Mouse (Mus musculus) neural tube, embryonic 15.5 days (tissue): Measurements from ENCODE around the gene Sycp2l. TPM values are rescaled to one million over a fixed set of nuclear protein-coding genes. Genes with fewer than 3 reads are reported as not detected.

Experiments used
- ATAC-seq: fragments of 200-750 bp; cut with Nextera tagmentation; 2 replicates; pipeline ENCODE4 v1.8.0; 2017; ENCODE audit warnings: mild to moderate bottlenecking, moderate TSS enrichment, moderate library complexity; ENCODE audit not compliant: low FRiP score
- H3K27ac ChIP-seq: fragments of 300-500 bp; sonication (generic); replicated peaks from 2 replicates; pipeline ENCODE4 v1.5.1; 2015; ENCODE audit warnings: mild to moderate bottlenecking, inconsistent platforms
- H3K27me3 ChIP-seq: fragments of 300-500 bp; sonication (generic); replicated peaks from 2 replicates; pipeline ENCODE4 v1.6.1; 2015; ENCODE audit warnings: inconsistent platforms
- H3K36me3 ChIP-seq: fragments of 300-500 bp; sonication (generic); 2 replicates; pipeline ENCODE4 v1.6.1; 2015; ENCODE audit warnings: inconsistent platforms
- H3K4me1 ChIP-seq: fragments of 300-500 bp; sonication (generic); 2 replicates; pipeline ENCODE4 v1.6.1; 2015; ENCODE audit warnings: inconsistent platforms
- H3K4me2 ChIP-seq: fragments of 300-500 bp; sonication (generic); 2 replicates; pipeline ENCODE4 v1.6.1; 2015; ENCODE audit warnings: inconsistent platforms, mild to moderate bottlenecking, moderate library complexity
- H3K4me3 ChIP-seq: fragments of 300-500 bp; sonication (generic); replicated peaks from 2 replicates; pipeline ENCODE4 v1.5.1; 2015; ENCODE audit warnings: mild to moderate bottlenecking, inconsistent platforms
- H3K9ac ChIP-seq: fragments of 300-500 bp; sonication (generic); replicated peaks from 2 replicates; pipeline ENCODE4 v1.6.1; 2015; ENCODE audit warnings: mild to moderate bottlenecking, inconsistent platforms
- H3K9me3 ChIP-seq: fragments of 300-500 bp; sonication (generic); replicated peaks from 2 replicates; pipeline ENCODE4 v1.6.1; 2016; ENCODE audit warnings: inconsistent platforms
- WGBS: fragments of 180-500 bp; shearing (Covaris S2); methylation state at CpG from one replicate; pipeline ENCODE4 v1.1.7; 2015; ENCODE audit warnings: mixed read lengths; 5-methylcytosine and 5-hydroxymethylcytosine counted together
- polyA plus RNA-seq: library from polyadenylated mRNA; unstranded; fragments of >200 nt; fragmentation: Nextera tagmentation; extraction: Ambion mirVana; gene quantifications from 2 replicates; pipeline ENCODE4 v1.2.1, GENCODE M21; 2015

Gene Sycp2l
- not detected in 2 replicates for polyA plus RNA-seq

GRCm38 (mm10) chr13:41113940-41114339 lies at the start of gene Sycp2l:
TSS of gene Sycp2l (plus strand) at chr13:41114307.
- H3K4me1 ChIP-seq, result no peaks in the 10 kb centered on the region
- H3K9me3 ChIP-seq, result no peaks in the 10 kb centered on the region
- WGBS, result 31% methylated on average over 14 of the region's 14 CpGs
- H3K27me3 ChIP-seq, result peaks cover 7% of the 10 kb centered on the region
- no peak within 1 kb of the TSS for H3K4me3 ChIP-seq
- H3K9ac ChIP-seq, result no peak within 1 kb of the TSS
- ATAC-seq, result no peak
- 0 out of 2 replicates have a peak within 1 kb of the TSS, but pooled peaks have one; percentile 7 for H3K4me2 ChIP-seq
- no peak within 1 kb of the TSS for H3K27ac ChIP-seq
- no peaks in the 10 kb centered on the region for H3K36me3 ChIP-seq

GRCm38 (mm10) chr13:41067618-41068017 lies 46.5 kb upstream of the Sycp2l start:
- WGBS, result 97% methylated on average over 4 of the region's 4 CpGs

GRCm38 (mm10) chr13:41071617-41072016 lies 42.5 kb upstream of the Sycp2l start:
- WGBS, result 93% methylated on average over 11 of the region's 11 CpGs
- Histone ChIP-seq H3K9me3 (no peaks in the 10 kb centered on the region), H3K36me3 (no peaks in the 10 kb centered on the region), H3K27ac (no peak overlapping the region), H3K9ac (no peak overlapping the region), H3K4me2 (no peak overlapping the region), H3K4me3 (no peak overlapping the region), H3K4me1 (no peaks in the 10 kb centered on the region), H3K27me3 (no peaks in the 10 kb centered on the region)
- ATAC-seq, result no peak

More at GRCm38 (mm10) chr13:41067618-41068017, 46.5 kb upstream of the Sycp2l start:
- H3K9ac ChIP-seq, result no peak overlapping the region
- H3K4me3 ChIP-seq, result no peak overlapping the region
- H3K27ac ChIP-seq, result no peak overlapping the region
- no peaks in the 10 kb centered on the region for H3K36me3 ChIP-seq
- H3K9me3 ChIP-seq, result no peaks in the 10 kb centered on the region
- H3K4me2 ChIP-seq, result no peak overlapping the region
- H3K27me3 ChIP-seq, result no peaks in the 10 kb centered on the region
- ATAC-seq, result no peak
- H3K4me1 ChIP-seq, result no peaks in the 10 kb centered on the region

GRCm38 (mm10) chr13:41073819-41074218 lies 40.3 kb upstream of the Sycp2l start:
- H3K4me2 ChIP-seq, result no peak overlapping the region
- peaks cover 2% of the 10 kb centered on the region for H3K4me1 ChIP-seq
- ATAC-seq, result no peak
- 88% methylated on average over 5 of the region's 5 CpGs for WGBS
- H3K9ac ChIP-seq, result no peak overlapping the region
- peaks cover 6% of the 10 kb centered on the region; the same call in 1 of the 2 replicates for H3K27me3 ChIP-seq
- H3K36me3 ChIP-seq, result no peaks in the 10 kb centered on the region
- H3K27ac ChIP-seq, result no peak overlapping the region
- no peak overlapping the region for H3K4me3 ChIP-seq
- H3K9me3 ChIP-seq, result no peaks in the 10 kb centered on the region

DNA sequence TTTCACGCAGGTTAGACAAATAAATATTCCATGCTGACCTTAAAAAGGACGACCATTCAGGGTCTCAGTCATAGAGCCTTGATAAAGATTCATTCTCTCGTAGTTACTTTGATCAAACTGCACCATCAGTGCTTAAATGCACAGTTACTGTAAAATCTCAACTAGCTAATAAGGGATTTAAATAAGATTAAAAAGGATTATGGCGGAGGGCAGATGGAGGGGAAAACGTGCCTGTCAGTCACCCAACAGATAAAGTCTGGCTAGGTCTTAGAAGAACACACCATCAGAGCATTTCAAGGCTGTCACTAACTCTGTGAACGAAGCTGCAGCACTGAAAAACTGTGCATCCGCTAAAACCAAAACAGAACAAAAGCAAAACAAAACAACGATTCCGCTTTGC lies 36.2 kb upstream of the Sycp2l start:
- peaks cover 23% of the 10 kb centered on the region for H3K27me3 ChIP-seq
- ATAC-seq, result no peak
- peaks cover 10% of the 10 kb centered on the region for H3K4me1 ChIP-seq
- no peak overlapping the region for H3K4me3 ChIP-seq
- no peaks in the 10 kb centered on the region for H3K9me3 ChIP-seq
- 77% methylated on average over 9 of the region's 9 CpGs for WGBS
- no peak overlapping the region for H3K27ac ChIP-seq
- no peaks in the 10 kb centered on the region for H3K36me3 ChIP-seq
- H3K4me2 ChIP-seq, result no peak overlapping the region
- H3K9ac ChIP-seq, result no peak overlapping the region

DNA sequence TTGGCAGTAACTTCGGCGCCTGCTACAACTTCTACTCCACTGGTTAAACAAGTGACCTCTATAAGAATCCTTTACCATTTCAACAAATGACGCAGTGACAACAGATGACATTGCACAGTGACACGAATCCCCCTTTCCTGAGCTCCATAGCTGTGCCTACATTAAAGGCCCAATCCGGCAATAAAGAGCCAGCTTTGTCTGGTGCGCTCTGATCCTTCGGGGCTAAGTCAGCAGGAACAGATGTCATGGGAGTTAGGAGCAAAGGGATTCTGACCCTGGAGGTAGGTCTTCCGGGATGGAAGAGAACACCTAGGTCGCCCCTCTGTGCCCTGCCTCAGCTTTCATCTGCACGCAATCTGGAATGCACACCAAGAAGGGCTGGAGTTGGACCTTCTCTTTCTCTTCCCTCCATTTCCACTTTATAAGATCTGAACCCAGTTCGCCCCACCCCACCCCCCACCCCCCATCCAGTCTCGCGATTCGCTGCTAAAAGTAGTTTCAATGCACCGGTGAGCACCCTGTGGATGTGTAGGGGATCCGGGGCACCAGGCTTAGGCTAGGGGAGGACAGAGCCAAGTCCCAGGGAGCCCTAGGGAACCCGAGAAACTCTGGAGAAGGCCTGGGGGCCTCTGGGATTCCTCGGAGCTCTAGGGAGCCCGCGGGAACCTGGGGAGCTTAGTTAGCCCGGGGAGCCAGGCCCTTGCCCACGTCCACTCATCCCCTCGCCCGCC lies 35.3 kb upstream of the Sycp2l start:
- Histone ChIP-seq H3K36me3 (no peaks in the 10 kb centered on the region), H3K4me3 (peak overlapping the region; percentile 58), H3K9me3 (no peaks in the 10 kb centered on the region), H3K4me2 (peak overlapping the region; percentile 92), H3K4me1 (peaks cover 10% of the 10 kb centered on the region), H3K27ac (no peak overlapping the region), H3K9ac (peak overlapping the region; percentile 47; the same call in 1 of the 2 replicates), H3K27me3 (peaks cover 23% of the 10 kb centered on the region)
- 6% methylated on average over 23 of the region's 24 CpGs for WGBS
- peak; percentile 74 for ATAC-seq

DNA sequence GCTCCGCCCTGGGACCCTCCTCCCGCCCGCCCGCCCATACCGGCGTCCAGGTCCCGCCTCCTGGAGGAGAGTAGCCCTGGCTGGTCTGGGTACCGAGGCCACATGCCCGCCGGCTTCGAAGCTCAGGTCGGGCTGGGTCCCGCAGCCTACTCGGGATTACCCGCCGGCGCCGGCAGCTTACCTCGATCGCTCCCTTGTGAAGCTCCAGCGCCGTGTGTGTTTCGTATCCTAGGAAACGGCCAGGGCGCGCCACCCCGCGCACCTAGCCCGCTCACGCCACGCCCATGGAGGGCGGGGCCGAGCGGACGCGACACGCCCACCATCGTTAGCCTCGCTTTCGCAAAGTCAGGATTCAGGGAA lies 34.7 kb upstream of the Sycp2l start, which contains the start of gene Mak:
TSS of gene Mak (minus strand) at position 286 of the 360 bp plus-strand sequence.
- Histone ChIP-seq H3K36me3 (no peaks in the 10 kb centered on the region), H3K9ac (peak within 1 kb of the TSS; percentile 47; the same call in 1 of the 2 replicates), H3K4me3 (peak within 1 kb of the TSS; percentile 58), H3K27ac (no peak within 1 kb of the TSS), H3K4me1 (peaks cover 10% of the 10 kb centered on the region), H3K27me3 (peaks cover 23% of the 10 kb centered on the region), H3K9me3 (no peaks in the 10 kb centered on the region), H3K4me2 (peak within 1 kb of the TSS; percentile 92)
- ATAC-seq, result peak; percentile 94
- under 1% methylated on average over 40 of the region's 40 CpGs for WGBS

DNA sequence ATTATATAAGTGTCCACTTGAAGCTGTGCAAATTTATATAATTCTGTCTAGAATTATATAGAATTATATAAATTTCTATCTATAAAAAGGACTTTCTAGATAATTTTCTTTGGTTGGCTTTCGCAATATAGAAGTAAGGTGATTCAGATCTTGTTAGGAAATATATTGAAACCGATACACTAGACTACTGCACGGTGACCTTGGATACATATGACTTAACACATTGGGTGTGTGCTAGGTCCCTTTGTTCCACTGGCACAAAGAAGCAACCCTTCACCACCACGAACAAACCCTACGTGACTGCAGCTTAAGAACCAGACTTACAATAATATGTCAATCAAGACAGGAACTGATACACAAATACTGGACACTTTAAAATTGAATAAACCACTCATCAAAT lies 34.2 kb upstream of the Sycp2l start:
- peak overlapping the region; percentile 58 for H3K4me3 ChIP-seq

DNA sequence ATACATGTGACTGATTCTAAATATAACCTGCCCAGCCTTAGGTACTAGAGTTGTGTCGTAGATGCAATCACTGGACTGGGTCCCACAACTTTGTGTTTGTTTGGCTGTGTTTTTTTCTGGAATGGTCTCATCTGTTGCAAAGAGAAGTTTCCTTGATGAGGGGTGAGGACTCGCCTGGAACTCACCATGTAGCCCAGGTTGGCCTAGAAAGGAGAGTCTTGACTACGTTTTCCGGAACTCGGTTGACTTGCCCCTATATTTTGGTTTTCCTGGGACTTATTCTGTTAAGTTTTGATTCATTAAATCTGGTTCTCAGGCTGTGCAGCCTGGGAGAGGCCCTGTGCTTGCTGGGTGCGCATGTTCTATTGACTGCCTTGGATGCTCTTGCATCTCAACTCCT lies 33.4 kb upstream of the Sycp2l start:
- peaks cover 23% of the 10 kb centered on the region for H3K27me3 ChIP-seq

More for the DNA sequence above, 34.2 kb upstream of the Sycp2l start:
- 0 out of 2 replicates have a peak, but pooled peaks have one; percentile 25 for ATAC-seq
- H3K9ac ChIP-seq, result no peak overlapping the region
- no peaks in the 10 kb centered on the region for H3K36me3 ChIP-seq
- H3K4me1 ChIP-seq, result peaks cover 10% of the 10 kb centered on the region
- H3K4me2 ChIP-seq, result peak overlapping the region; percentile 92
- WGBS, result 54% methylated on average over 5 of the region's 5 CpGs
- H3K27me3 ChIP-seq, result peaks cover 23% of the 10 kb centered on the region
- no peak overlapping the region for H3K27ac ChIP-seq
- no peaks in the 10 kb centered on the region for H3K9me3 ChIP-seq

GRCm38 (mm10) chr13:41084521-41084920 lies 29.6 kb upstream of the Sycp2l start:
- no peak overlapping the region for H3K9ac ChIP-seq
- H3K36me3 ChIP-seq, result no peaks in the 10 kb centered on the region
- 80% methylated on average over 3 of the region's 3 CpGs for WGBS
- peaks cover under 1% of the 10 kb centered on the region; the same call in 1 of the 2 replicates for H3K4me1 ChIP-seq
- H3K27me3 ChIP-seq, result peaks cover 11% of the 10 kb centered on the region; the same call in 1 of the 2 replicates
- H3K4me2 ChIP-seq, result no peak overlapping the region
- no peak overlapping the region for H3K27ac ChIP-seq
- no peaks in the 10 kb centered on the region for H3K9me3 ChIP-seq
- no peak overlapping the region for H3K4me3 ChIP-seq
- no peak for ATAC-seq

More for the DNA sequence above, 33.4 kb upstream of the Sycp2l start:
- H3K36me3 ChIP-seq, result no peaks in the 10 kb centered on the region
- H3K27ac ChIP-seq, result no peak overlapping the region
- 91% methylated on average over 6 of the region's 6 CpGs for WGBS
- H3K4me2 ChIP-seq, result no peak overlapping the region
- no peak overlapping the region for H3K4me3 ChIP-seq
- no peak for ATAC-seq
- no peaks in the 10 kb centered on the region for H3K9me3 ChIP-seq
- no peak overlapping the region for H3K9ac ChIP-seq
- peaks cover 10% of the 10 kb centered on the region for H3K4me1 ChIP-seq

DNA sequence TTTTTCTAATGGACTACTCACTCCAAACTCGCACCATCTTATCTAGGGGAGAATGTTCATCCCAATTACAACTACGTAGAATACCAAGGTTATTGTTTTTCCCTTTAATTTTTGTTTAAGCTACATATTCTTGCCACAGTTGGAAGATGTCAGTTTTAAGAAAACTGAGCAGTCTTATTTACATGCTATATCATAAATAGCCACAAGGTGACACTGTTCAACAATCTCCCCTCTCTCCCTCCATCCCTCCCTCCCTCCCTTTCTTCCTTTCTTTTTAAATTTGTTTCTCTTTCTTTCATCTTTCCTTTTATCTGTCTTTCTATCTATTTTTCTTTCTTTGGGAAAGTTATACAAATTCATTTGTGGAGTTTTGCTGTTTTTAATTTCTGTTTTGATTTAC lies 29.0 kb upstream of the Sycp2l start:
- Histone ChIP-seq H3K9me3 (no peaks in the 10 kb centered on the region), H3K27me3 (peaks cover 11% of the 10 kb centered on the region; the same call in 1 of the 2 replicates), H3K9ac (no peak overlapping the region), H3K4me2 (no peak overlapping the region), H3K36me3 (no peaks in the 10 kb centered on the region), H3K4me3 (no peak overlapping the region), H3K27ac (no peak overlapping the region), H3K4me1 (no peaks in the 10 kb centered on the region)
- 23% methylated on average over 2 of the region's 2 CpGs for WGBS
- ATAC-seq, result no peak

DNA sequence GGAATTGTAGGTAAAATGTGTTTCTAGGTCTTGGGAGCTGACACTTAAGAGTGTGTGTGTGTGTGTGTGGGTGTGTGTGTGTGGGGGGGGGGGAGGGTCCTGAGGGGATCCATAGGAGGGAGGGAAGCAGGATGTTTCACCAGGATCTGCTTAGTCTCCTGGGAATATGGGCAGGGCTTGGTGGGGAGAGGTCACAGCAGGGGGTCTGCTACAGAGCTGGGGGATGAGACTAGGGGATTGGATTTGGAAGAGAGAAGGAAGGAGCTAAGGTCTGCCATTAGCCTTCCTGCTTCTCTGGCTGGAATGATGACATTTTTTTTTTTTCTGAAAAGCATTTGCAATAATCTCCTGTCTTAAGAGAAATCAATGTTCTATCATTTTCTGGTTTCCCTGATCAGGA lies 25.4 kb upstream of the Sycp2l start:
- no peak for ATAC-seq
- no peak overlapping the region for H3K27ac ChIP-seq

More for the DNA sequence above, 25.4 kb upstream of the Sycp2l start:
- Histone ChIP-seq H3K4me1 (no peaks in the 10 kb centered on the region), H3K9ac (no peak overlapping the region), H3K27me3 (no peaks in the 10 kb centered on the region), H3K9me3 (no peaks in the 10 kb centered on the region), H3K4me2 (no peak overlapping the region), H3K4me3 (no peak overlapping the region), H3K36me3 (no peaks in the 10 kb centered on the region)
